Mouse (Mus musculus): ENCODE measurements around the gene Zfp541. TPM values are rescaled to one million over a fixed set of nuclear protein-coding genes. Genes with fewer than 3 reads are reported as not detected.

Zfp541 gene
- under 1 TPM; 0.50 TPM for total RNA-seq (2021)

GRCm38 (mm10) chr7:16061219-16062098 lies at the start of gene Zfp541:
TSS of gene Zfp541 (plus strand) at chr7:16061814.
- intact Hi-C loops (cut with DNase I) = loop anchor here (10.0 kb wide), 1 partner anchor 203 kb away; no protein-coding TSS in a partner anchor
- no peak for DNase-seq (ENCODE audit: low spot score in 2 of 2)

- no peak for DNase-seq (ENCODE audit: low spot score in 2 of 2)
- intact Hi-C loops (cut with DNase I) = no loop called here
Measured at GRCm38 (mm10) chr7:16012576-16013263, 48.9 kb upstream of the Zfp541 start.

GRCm38 (mm10) chr7:16013722-16014275 lies 47.8 kb upstream of the Zfp541 start:
- DNase-seq (ENCODE audit: low spot score in 2 of 2) = no peak
- intact Hi-C loops (cut with DNase I) = no loop called here

- intact Hi-C loops (cut with DNase I) = no loop called here
- DNase-seq (ENCODE audit: low spot score in 2 of 2) = no peak
Measured at GRCm38 (mm10) chr7:16014521-16015175, 47.0 kb upstream of the Zfp541 start.

GRCm38 (mm10) chr7:16015384-16015783 lies 46.2 kb upstream of the Zfp541 start:
- no peak for DNase-seq (ENCODE audit: low spot score in 2 of 2)
- intact Hi-C loops (cut with DNase I) = no loop called here

- intact Hi-C loops (cut with DNase I) = no loop called here
- no peak for DNase-seq (ENCODE audit: low spot score in 2 of 2)
Measured at GRCm38 (mm10) chr7:16018016-16018810, 43.4 kb upstream of the Zfp541 start.

GRCm38 (mm10) chr7:16019256-16020094 lies 42.1 kb upstream of the Zfp541 start:
- intact Hi-C loops (cut with DNase I) = no loop called here
- DNase-seq (ENCODE audit: low spot score in 2 of 2) = no peak

- no peak for DNase-seq (ENCODE audit: low spot score in 2 of 2)
- intact Hi-C loops (cut with DNase I) = no loop called here
Measured at GRCm38 (mm10) chr7:16024603-16025222, 36.9 kb upstream of the Zfp541 start.

GRCm38 (mm10) chr7:16028102-16028927 lies 33.3 kb upstream of the Zfp541 start:
- DNase-seq (ENCODE audit: low spot score in 2 of 2) = peak; percentile 54 to 90
- intact Hi-C loops (cut with DNase I) = loop anchor here (1.0 kb wide), 1 partner anchor 18 kb away; no protein-coding TSS in a partner anchor

GRCm38 (mm10) chr7:16031072-16031471 lies 30.5 kb upstream of the Zfp541 start:
- no peak for DNase-seq (ENCODE audit: low spot score in 2 of 2)
- intact Hi-C loops (cut with DNase I) = no loop called here

GRCm38 (mm10) chr7:16033059-16033458 lies 28.6 kb upstream of the Zfp541 start:
- intact Hi-C loops (cut with DNase I) = no loop called here
- DNase-seq (ENCODE audit: low spot score in 2 of 2) = no peak

GRCm38 (mm10) chr7:16033580-16034461 lies 27.8 kb upstream of the Zfp541 start:
- intact Hi-C loops (cut with DNase I) = no loop called here
- no peak for DNase-seq (ENCODE audit: low spot score in 2 of 2)

GRCm38 (mm10) chr7:16036972-16037371 lies 24.6 kb upstream of the Zfp541 start:
- no peak for DNase-seq (ENCODE audit: low spot score in 2 of 2)
- intact Hi-C loops (cut with DNase I) = no loop called here

- DNase-seq (ENCODE audit: low spot score in 2 of 2) = peak in 1 of 2 experiments; percentile 40
- intact Hi-C loops (cut with DNase I) = no loop called here
Measured at GRCm38 (mm10) chr7:16039363-16039762, 22.3 kb upstream of the Zfp541 start.

GRCm38 (mm10) chr7:16041208-16041607 lies 20.4 kb upstream of the Zfp541 start:
- DNase-seq (ENCODE audit: low spot score in 2 of 2) = no peak
- intact Hi-C loops (cut with DNase I) = no loop called here

All from left cerebral cortex, postnatal 25 days (tissue).